Mouse (Mus musculus): ENCODE results near the gene Gipc3.

DNA sequence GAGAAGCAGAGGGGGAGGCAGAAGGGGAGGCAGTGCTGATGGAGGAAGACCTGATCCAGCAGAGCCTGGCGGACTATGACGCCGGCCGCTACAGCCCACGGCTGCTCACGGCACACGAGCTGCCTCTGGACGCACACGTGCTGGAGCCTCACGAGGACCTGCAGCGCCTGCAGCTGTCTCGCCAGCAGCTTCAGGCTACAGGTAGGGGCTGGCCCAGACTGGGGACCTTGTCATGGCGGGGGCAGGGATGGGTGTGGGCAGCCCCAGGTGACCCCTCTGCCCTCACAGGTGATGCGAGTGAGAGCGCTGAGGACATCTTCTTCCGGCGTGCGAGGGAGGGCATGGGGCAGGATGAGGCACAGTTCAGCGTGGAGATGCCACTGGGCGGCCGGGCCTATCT is 17.9 kb downstream of the Gipc3 start:
- TF ChIP-seq CTCF (IDR thresholded peaks at IDR 0.05) (no peak), EP300 (IDR thresholded peaks at IDR 0.05; ENCODE audit: insufficient read depth, low read depth, low read length) (no peak)
